Mouse (Mus musculus) gastrocnemius, adult 2 months (tissue): Measurements from ENCODE around the gene Mtg2. TPM values are rescaled to one million over a fixed set of nuclear protein-coding genes. Genes with fewer than 3 reads are reported as not detected.

Experiments used
- DNase-seq: peaks from one replicate; pipeline ENCODE4 v3.0.0; 2022
- H3K27ac ChIP-seq: fragments of 200-600 bp; 2 replicates; pipeline ENCODE4 v1.8.1; 2022; ENCODE audit warnings: mild to moderate bottlenecking
- H3K4me3 ChIP-seq: fragments of 200-600 bp; 2 replicates; pipeline ENCODE4 v1.8.1; 2022; ENCODE audit warnings: mild to moderate bottlenecking, moderate library complexity
- CTCF ChIP-seq: fragments of 200-600 bp; IDR thresholded peaks from 2 replicates; pipeline ENCODE4 v1.8.1; 2022; ENCODE audit warnings: antibody characterized with exemption, mild to moderate bottlenecking, moderate library complexity
- intact Hi-C: fragments of 180-260 bp; cut with DNase I; formaldehyde crosslinking; loops from one replicate; pipeline ENCODE4 v1.15.1; 2025
- total RNA-seq, 2 experiments: library from RNA; stranded (reverse); gene quantifications; 2 replicates each; pipeline ENCODE4 v1.2.3; 2021

Mtg2 gene
- total RNA-seq, 2 experiments from 2014 or later, result 13.0 to 17.4 TPM

DNA sequence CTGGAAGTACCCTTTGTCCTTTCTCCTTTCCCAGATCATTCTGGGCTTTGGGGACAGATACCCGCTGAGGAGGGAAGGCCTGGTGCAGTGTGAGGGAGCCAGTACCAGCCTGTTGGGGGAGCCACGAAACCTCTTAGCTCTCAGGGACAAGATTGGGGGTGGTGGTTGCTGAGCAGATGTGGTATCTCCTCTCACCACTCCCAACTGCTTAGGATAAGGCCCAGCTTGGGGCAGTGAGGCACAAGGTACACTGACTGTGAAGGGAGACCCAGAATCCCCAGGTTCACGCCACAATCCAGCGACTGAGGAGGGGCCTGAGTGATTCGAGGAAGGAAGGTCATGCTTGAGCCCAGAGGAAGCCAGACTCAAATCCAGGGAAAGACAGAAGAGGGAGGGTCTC, 27.8 kb downstream of the Mtg2 start:
- no peak overlapping the region for H3K4me3 ChIP-seq
- intact Hi-C loops, result no loop called here
- no peak overlapping the region for H3K27ac ChIP-seq
- no peak for DNase-seq
- TF ChIP-seq CTCF, result peak; percentile 5; the same call in 1 of the 2 replicates

DNA sequence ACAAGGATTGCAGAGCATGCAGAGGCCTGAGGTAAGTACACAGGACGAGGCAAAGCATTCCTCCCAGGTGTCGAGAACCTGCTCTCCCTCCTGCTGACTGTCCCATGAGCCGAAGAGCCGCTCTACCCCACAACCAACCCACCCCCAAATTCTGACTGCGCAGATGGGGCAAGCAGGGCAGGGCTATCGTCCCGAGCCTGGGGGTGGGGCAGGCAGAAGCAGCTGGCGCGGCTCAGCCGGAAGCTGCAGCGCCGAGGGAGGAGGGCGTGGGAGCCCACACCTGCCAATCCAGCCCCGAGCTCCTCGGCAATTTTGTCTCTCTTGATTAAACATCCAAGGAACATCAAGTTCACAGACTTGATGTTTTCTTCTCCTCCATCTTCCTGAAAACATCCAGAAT, 29.1 kb downstream of the Mtg2 start:
- H3K27ac ChIP-seq, result no peak overlapping the region
- intact Hi-C loops, result no loop called here
- H3K4me3 ChIP-seq, result no peak overlapping the region
- DNase-seq, result no peak
- TF ChIP-seq CTCF, result no peak

DNA sequence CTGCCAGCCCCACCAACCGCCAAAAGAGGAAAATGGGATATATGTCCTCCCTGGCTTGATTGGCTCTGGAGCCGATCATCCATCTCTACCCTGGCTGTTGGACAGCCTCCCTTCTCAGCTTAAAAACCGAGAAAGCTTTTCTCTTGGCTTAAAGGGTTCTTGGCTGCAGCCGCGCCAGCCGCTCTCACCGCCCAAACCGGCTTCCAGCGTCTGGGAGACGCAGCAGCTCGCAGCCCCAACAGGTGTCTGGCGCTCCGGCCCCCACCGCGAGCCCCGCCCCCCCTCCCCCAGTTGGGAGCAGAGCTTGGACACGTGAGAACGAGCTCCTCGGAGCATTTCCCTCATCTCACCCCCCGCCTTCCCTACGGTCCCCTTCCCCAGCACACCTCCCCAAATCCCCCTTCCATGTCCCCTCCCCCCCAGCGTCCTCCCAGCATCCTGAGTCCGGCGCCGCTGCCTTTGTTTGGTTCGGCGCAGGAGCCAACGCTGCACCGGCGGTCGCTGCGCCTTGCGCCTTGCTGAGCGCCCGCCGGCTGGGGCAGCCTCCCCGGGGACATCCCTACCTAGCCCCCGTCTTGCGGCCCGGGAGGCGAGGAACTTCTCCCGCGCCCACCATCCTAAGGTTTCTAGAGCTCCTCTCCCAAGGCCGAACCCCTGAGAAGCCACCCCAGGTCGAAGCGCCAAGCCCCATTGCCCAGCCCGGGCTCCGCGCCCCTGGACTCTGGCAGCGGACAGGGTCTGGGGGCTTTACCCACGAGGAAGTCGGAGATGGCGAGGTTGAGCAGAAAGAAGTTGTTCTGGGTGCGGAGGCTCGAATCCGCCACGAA, 33.0 kb downstream of the Mtg2 start:
- DNase-seq, result no peak
- intact Hi-C loops, result no loop called here
- H3K4me3 ChIP-seq, result peak overlapping the region; percentile 77
- no peak for TF ChIP-seq CTCF
- no peak overlapping the region for H3K27ac ChIP-seq

- DNase-seq, result peak; percentile 87
- no peak for TF ChIP-seq CTCF
- intact Hi-C loops, result no loop called here
- Histone ChIP-seq H3K27ac (no peak within 1 kb of the TSS), H3K4me3 (peak within 1 kb of the TSS; percentile 77)
Measured at GRCm38 (mm10) chr2:180103978-180104658, 33.7 kb downstream of the Mtg2 start, which contains the start of gene Hrh3. Gene Hrh3, minus strand, starts transcription at chr2:180104488.

DNA sequence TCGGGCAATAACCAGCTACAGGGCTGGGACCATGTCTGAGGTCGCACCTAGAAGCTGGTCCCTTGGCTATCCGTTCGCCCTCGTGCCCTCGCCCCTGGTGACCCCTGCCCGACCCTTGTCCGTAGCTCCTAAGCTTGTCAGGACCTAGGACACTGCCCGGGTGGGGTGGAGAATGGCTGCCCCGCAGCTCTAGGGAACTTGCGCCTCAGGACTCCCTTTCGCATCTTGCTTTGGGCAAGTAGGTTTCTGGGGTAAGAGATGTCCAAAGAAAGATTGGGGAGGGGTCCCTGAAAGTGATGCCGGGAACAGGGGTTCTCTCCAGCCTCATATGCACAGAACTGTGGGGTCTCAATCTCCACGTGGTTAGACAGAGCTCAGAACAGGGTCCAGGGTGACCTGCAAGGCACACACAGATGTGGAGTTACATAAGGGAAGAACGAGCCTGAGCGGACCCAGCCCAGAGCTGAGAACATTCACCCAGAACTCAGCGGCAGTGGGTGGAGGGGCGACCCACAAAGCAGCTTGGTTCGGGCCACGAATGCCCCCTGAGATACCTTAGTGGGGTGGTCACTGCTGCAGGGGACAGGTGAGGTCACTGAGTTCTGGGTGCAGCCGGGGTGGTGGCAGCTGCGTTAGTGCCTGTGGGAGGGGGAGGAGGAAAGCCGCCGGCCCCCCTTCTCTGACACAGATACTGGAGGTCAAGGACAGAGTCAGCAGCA, 34.4 kb downstream of the Mtg2 start:
- no peak for DNase-seq
- no peak for TF ChIP-seq CTCF
- Histone ChIP-seq H3K27ac (no peak overlapping the region), H3K4me3 (peak overlapping the region; percentile 77)
- intact Hi-C loops, result no loop called here

- intact Hi-C loops, result no loop called here
- DNase-seq, result no peak
- Histone ChIP-seq H3K27ac (no peak overlapping the region), H3K4me3 (no peak overlapping the region)
- no peak for TF ChIP-seq CTCF
Measured at GRCm38 (mm10) chr2:180105441-180106190, 35.2 kb downstream of the Mtg2 start.

DNA sequence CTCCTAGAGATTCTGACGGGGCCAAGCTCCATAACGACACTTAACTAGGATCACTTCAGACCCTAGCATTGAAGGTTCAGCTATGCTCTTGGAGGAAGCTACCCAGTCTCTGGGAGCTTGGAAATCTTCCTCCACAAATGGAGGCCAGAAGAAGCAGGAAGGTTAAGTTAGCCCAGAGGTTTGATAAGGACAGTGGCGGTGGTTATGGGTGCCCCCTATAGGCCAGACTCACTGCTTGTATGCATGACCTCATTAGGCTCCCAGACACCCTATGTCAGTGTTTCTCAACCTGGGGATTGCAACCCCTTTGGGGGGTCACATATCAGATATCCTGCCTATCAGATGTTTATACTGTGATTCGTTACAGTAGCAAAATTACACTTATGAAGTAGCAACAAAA, 36.7 kb downstream of the Mtg2 start:
- intact Hi-C loops, result no loop called here
- H3K4me3 ChIP-seq, result no peak overlapping the region
- peak; percentile 28 for TF ChIP-seq CTCF
- no peak overlapping the region for H3K27ac ChIP-seq
- DNase-seq, result no peak

DNA sequence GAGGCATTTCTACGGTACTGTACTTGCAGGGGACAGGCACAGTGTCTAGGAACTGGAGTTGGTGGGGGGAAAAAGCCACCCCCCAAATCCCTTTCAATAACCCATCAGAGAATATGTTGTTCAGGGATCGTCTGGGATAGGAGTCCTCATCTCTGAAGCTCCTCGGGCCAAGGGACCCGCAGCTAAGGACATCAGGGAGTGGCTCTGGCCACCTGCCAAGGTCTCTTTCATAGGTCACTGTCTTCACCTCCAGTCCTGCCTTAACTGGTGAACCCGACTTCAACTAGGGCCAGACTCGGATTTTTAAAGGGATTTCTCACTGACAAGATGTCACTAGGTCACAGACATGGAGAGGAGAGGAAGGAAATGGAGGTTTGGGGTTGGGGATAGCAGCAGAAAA, 37.9 kb downstream of the Mtg2 start:
- no peak for DNase-seq

GRCm38 (mm10) chr2:180113909-180114890, 43.8 kb downstream of the Mtg2 start:
- peak overlapping the region; percentile 94 for H3K27ac ChIP-seq
- peak; percentile 96 for DNase-seq
- TF ChIP-seq CTCF, result peak; percentile 27; the same call in 1 of the 2 replicates
- intact Hi-C loops, result loop anchor here (5.0 kb wide), 1 partner anchor 42 kb away; the partner anchor contains the start of gene Mtg2
- H3K4me3 ChIP-seq, result no peak overlapping the region

More for the DNA sequence above, 37.9 kb downstream of the Mtg2 start:
- intact Hi-C loops, result no loop called here
- H3K27ac ChIP-seq, result no peak overlapping the region
- TF ChIP-seq CTCF, result no peak
- no peak overlapping the region for H3K4me3 ChIP-seq

GRCm38 (mm10) chr2:180115279-180115678, 44.9 kb downstream of the Mtg2 start:
- Histone ChIP-seq H3K4me3 (no peak overlapping the region; the same call in 1 of the 2 replicates), H3K27ac (peak overlapping the region; percentile 94)
- peak; percentile 71 for DNase-seq
- no peak for TF ChIP-seq CTCF
- intact Hi-C loops, result loop anchor here (5.0 kb wide), 1 partner anchor 93 kb away; the partner anchor contains the start of gene Lsm14b

DNA sequence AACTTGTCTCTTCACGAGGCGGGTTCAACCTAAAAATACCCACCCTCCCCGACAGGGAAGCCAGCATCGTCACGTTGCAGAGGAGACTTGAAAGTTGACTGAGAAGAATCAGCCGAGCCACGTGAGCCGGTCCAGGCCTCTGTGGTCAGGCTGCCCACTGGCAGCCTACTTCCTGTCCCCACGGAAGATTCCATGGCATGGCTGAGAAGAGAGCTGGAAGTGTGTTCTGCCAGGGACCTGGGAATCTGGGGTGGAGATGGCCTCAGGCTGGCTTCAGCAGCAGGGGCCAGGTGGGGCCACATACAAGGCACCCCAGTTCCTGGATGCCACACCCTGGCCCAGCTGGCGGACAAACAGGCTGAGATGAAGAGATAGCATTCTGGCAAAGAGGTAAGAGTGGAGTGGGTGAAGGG, 45.7 kb downstream of the Mtg2 start:
- Histone ChIP-seq H3K27ac (peak overlapping the region; percentile 94), H3K4me3 (peak overlapping the region; percentile 14; the same call in 1 of the 2 replicates)
- intact Hi-C loops, result loop anchor here (5.0 kb wide), 1 partner anchor 94 kb away; the partner anchor contains the start of gene Lsm14b
- peak; percentile 70 for DNase-seq
- TF ChIP-seq CTCF, result no peak
